Mouse (Mus musculus): ENCODE data around the gene Ube2s. TPM values are rescaled to one million over a fixed set of nuclear protein-coding genes. Genes with fewer than 3 reads are reported as not detected.

Gene Ube2s
- polyA plus RNA-seq, 1 experiment from 2014 or later, result 422 TPM

DNA sequence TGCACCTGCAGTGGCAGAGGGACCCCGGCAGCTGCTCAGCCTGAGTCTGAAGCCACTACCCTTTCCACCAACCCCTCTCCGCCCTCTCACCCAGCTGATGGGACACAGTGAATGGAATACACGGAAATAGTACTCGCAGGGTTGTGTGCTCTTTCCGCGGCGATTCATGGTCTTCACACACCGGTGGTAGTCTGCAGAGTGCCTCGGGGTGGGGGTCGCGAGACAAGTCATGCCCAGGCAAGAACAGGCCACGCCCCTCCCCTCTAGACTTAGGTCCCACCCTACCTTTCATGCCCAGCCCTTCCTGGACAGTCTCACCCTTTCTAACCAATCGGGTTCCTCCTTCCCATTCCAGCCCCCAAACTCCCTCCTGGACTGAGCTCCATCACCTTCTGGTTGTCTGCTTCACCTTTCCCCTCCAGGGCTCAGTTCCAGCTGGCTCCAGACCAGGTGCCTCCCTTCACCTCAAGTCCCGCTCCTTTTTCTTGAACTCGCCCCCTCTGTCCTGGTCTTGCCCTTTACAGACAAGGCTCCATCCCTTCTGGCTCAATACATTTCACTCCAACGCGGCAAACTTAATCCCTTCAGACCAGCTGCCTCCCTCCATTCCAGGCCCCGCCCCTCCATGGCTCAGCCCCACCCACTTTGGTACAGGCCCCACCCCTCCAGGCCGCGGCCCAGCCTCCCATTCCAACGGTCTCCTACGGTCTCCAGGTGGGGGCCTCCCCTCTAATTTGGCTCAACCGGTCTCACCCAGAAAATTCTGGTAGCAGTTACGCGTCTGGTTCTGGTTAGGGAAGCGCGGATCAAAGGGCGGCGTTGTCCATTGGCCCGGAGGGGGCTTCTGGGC lies 60.2 kb downstream of the Ube2s start:
- WGBS, result 3% methylated on average over 30 of the region's 30 CpGs

DNA sequence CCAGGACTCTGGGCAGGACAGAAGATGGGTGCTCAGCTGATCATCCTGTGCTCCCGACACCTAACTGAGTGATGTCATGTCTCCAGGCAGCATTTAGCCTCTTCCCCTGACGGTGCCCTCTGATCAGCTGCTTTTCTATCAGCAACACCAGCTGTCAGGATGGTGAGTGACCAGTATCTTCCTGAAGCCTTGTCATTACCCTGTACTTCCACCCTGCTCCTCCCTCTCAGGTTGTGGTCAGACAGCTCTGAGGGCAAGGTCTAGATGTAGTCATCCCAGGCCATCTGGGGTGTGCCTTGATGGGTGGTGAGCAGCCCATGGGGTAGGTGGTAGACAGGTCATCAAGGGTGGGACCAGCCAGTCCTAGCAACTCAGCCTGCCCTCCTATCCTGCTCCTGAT lies 63.2 kb downstream of the Ube2s start:
- Histone ChIP-seq H3K36me3 (ENCODE audit: control insufficient read depth, insufficient read depth, low read length) (peaks cover 2% of the 10 kb centered on the region), H3K9ac (ENCODE audit: low read length) (no peak overlapping the region), H3K27ac (ENCODE audit: low read depth, low read length) (no peak overlapping the region), H3K4me3 (ENCODE audit: low read depth, low read length) (no peak overlapping the region), H3K27me3 (ENCODE audit: control insufficient read depth, insufficient read depth, low read length) (no peaks in the 10 kb centered on the region), H3K4me1 (ENCODE audit: control insufficient read depth, insufficient read depth, low read length) (peaks cover 7% of the 10 kb centered on the region), H3K9me3 (ENCODE audit: control insufficient read depth, low read length) (no peaks in the 10 kb centered on the region), H3K4me2 (ENCODE audit: low read depth) (no peak overlapping the region)
- no peak for DNase-seq (ENCODE audit: low spot score)
- 83% methylated on average over 2 of the region's 2 CpGs for WGBS
- ATAC-seq (ENCODE audit: insufficient read depth, low FRiP score, low TSS enrichment), result no peak

More for the DNA sequence above, 60.2 kb downstream of the Ube2s start:
- ATAC-seq (ENCODE audit: insufficient read depth, low FRiP score, low TSS enrichment) (peak; percentile 69), DNase-seq (ENCODE audit: low spot score) (peak; percentile 69)
- Histone ChIP-seq H3K27me3 (ENCODE audit: control insufficient read depth, insufficient read depth, low read length) (no peaks in the 10 kb centered on the region), H3K4me2 (ENCODE audit: low read depth) (peak overlapping the region; percentile 39), H3K9ac (ENCODE audit: low read length) (no peak overlapping the region), H3K4me1 (ENCODE audit: control insufficient read depth, insufficient read depth, low read length) (peaks cover 7% of the 10 kb centered on the region), H3K27ac (ENCODE audit: low read depth, low read length) (no peak overlapping the region), H3K36me3 (ENCODE audit: control insufficient read depth, insufficient read depth, low read length) (no peaks in the 10 kb centered on the region; the same call in 1 of the 2 replicates), H3K9me3 (ENCODE audit: control insufficient read depth, low read length) (no peaks in the 10 kb centered on the region), H3K4me3 (ENCODE audit: low read depth, low read length) (peak overlapping the region; percentile 31)

DNA sequence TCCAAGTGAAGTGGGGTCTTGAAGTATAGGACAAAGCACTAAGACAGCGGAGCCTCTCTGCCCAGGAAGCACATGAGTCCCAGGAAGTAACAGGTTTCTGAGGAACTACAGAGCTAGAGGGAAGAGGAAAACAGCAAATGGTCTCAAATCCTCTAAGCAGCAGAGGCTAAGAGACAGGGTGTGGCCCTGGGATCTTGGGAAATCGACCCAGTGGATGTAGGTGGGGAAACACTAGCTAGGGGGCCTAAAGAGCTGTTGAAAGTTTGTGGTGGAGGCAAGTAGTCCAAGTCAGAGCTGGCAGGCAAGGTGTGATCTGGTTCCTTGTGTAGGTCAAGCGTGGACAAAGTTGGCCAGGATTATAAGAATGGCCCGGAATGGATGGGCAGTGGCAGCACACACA lies 64.1 kb downstream of the Ube2s start:
- Histone ChIP-seq H3K27ac (ENCODE audit: low read depth, low read length) (no peak overlapping the region), H3K4me2 (ENCODE audit: low read depth) (no peak overlapping the region), H3K4me1 (ENCODE audit: control insufficient read depth, insufficient read depth, low read length) (peaks cover 7% of the 10 kb centered on the region), H3K9ac (ENCODE audit: low read length) (no peak overlapping the region), H3K27me3 (ENCODE audit: control insufficient read depth, insufficient read depth, low read length) (no peaks in the 10 kb centered on the region), H3K9me3 (ENCODE audit: control insufficient read depth, low read length) (no peaks in the 10 kb centered on the region), H3K36me3 (ENCODE audit: control insufficient read depth, insufficient read depth, low read length) (peaks cover 2% of the 10 kb centered on the region), H3K4me3 (ENCODE audit: low read depth, low read length) (no peak overlapping the region)
- no peak for DNase-seq (ENCODE audit: low spot score)
- WGBS, result 77% methylated on average over 4 of the region's 4 CpGs
- no peak for ATAC-seq (ENCODE audit: insufficient read depth, low FRiP score, low TSS enrichment)

DNA sequence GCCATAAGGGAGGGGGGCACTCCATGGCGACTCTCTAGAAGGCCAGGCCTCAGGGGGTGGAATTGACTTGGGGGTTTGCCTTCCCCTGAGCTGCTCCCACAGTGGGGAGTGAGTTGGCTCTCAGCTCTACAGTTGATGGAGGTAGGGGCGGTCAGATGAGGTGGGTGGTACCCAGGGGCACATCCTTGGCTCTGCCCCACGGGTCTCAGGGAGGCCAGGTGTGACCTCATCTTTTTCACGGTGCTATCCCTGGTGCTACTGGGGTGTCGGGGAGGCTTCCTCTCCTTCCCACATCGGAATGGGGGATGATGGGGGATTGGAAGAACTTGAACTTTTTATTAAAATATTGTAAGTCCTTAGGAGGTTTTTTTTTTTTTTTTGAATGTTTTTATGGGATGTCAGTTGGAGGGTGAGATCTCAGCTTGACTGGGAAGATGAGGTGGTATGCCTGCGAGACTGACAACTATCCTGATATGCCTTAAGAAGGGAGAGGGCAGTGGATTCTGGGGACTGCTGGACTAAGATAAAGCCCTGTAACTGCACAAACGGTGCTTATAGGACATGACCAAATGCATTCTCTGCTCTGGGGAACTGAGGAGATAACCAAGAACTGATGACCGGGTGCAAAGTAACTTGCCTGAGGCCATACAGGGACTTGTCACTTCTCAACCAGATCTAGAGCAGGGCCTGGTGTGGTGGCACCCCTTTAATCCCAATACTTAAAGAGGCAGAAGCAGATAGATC lies 65.1 kb downstream of the Ube2s start:
- H3K9me3 ChIP-seq (ENCODE audit: control insufficient read depth, low read length), result no peaks in the 10 kb centered on the region
- WGBS, result 68% methylated on average over 9 of the region's 9 CpGs
- no peak for ATAC-seq (ENCODE audit: insufficient read depth, low FRiP score, low TSS enrichment)
- no peak overlapping the region for H3K4me3 ChIP-seq (ENCODE audit: low read depth, low read length)
- H3K27me3 ChIP-seq (ENCODE audit: control insufficient read depth, insufficient read depth, low read length), result no peaks in the 10 kb centered on the region
- no peak for DNase-seq (ENCODE audit: low spot score)
- peaks cover 10% of the 10 kb centered on the region for H3K4me1 ChIP-seq (ENCODE audit: control insufficient read depth, insufficient read depth, low read length)
- H3K36me3 ChIP-seq (ENCODE audit: control insufficient read depth, insufficient read depth, low read length), result peaks cover 5% of the 10 kb centered on the region
- no peak overlapping the region for H3K9ac ChIP-seq (ENCODE audit: low read length)
- H3K27ac ChIP-seq (ENCODE audit: low read depth, low read length), result 0 out of 2 replicates have a peak overlapping the region, but pooled peaks have one; percentile 20
- no peak overlapping the region for H3K4me2 ChIP-seq (ENCODE audit: low read depth)

DNA sequence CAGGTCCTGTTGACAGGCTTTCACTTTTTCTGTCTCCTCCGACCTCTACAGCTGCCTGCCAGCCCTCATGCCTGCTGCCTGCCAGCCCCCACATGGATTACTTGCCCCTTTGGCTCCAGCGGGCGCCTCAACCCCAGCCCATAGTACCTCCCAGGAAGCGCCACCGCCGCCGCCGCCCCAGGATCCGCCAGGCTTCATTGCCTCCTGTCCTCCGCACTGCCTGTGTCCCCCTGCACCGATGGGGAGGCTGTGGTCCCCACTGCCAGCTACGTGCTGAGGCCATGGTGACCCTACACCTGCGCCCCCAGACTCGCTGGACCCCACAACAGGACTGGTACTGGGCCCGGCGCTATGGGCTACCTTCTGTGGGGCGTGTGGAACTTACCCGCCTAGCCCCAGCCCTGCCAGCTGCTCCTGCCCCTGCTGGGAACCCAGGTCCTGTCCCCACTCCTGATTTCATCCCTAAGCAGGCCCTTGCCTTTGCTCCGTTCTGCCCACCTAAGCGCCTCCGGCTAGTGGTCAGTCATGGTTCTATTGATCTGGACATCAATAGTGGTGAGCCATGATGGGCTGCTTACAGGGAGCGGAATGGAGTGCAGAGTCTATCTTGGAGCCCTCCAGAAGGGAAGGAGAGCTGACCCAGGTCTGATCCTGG lies 65.9 kb downstream of the Ube2s start:
- Histone ChIP-seq H3K36me3 (ENCODE audit: control insufficient read depth, insufficient read depth, low read length) (peaks cover 7% of the 10 kb centered on the region), H3K4me1 (ENCODE audit: control insufficient read depth, insufficient read depth, low read length) (peaks cover 11% of the 10 kb centered on the region), H3K27me3 (ENCODE audit: control insufficient read depth, insufficient read depth, low read length) (no peaks in the 10 kb centered on the region), H3K27ac (ENCODE audit: low read depth, low read length) (no peak overlapping the region), H3K4me2 (ENCODE audit: low read depth) (no peak overlapping the region), H3K4me3 (ENCODE audit: low read depth, low read length) (no peak overlapping the region), H3K9ac (ENCODE audit: low read length) (no peak overlapping the region), H3K9me3 (ENCODE audit: control insufficient read depth, low read length) (no peaks in the 10 kb centered on the region)
- no peak for DNase-seq (ENCODE audit: low spot score)
- no peak for ATAC-seq (ENCODE audit: insufficient read depth, low FRiP score, low TSS enrichment)
- WGBS, result 90% methylated on average over 22 of the region's 22 CpGs

DNA sequence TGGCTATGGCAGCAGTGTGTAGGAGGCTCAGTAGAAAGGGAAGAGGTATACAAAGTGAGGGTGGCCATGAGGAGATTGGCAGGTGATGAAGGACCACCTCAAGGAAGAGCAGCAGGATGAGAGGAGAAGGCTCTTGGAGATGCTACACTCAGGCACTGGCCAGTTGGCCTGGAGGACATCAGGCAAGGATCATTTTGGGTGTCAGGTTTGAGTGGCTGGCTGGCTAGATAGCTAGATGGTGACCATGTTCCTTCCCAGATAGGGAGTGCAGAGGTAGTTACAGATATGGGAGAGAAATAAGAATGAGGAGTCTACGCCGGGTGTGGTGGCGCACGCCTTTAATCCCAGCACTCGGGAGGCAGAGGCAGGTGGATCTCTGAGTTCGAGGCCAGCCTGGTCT lies 67.5 kb downstream of the Ube2s start:
- H3K27me3 ChIP-seq (ENCODE audit: control insufficient read depth, insufficient read depth, low read length), result no peaks in the 10 kb centered on the region
- 91% methylated on average over 6 of the region's 6 CpGs for WGBS

More for the DNA sequence above, 67.5 kb downstream of the Ube2s start:
- Histone ChIP-seq H3K9ac (ENCODE audit: low read length) (no peak overlapping the region), H3K4me3 (ENCODE audit: low read depth, low read length) (no peak overlapping the region), H3K4me1 (ENCODE audit: control insufficient read depth, insufficient read depth, low read length) (peaks cover 17% of the 10 kb centered on the region), H3K36me3 (ENCODE audit: control insufficient read depth, insufficient read depth, low read length) (peaks cover 7% of the 10 kb centered on the region), H3K9me3 (ENCODE audit: control insufficient read depth, low read length) (no peaks in the 10 kb centered on the region), H3K4me2 (ENCODE audit: low read depth) (no peak overlapping the region), H3K27ac (ENCODE audit: low read depth, low read length) (no peak overlapping the region)
- ATAC-seq (ENCODE audit: insufficient read depth, low FRiP score, low TSS enrichment) (no peak), DNase-seq (ENCODE audit: low spot score) (no peak)

Other genes with a start within 250 kb of the Ube2s start
- gene Ptprh, start 208.5 kb downstream of the Ube2s start, polyA plus RNA-seq (2014; fragmentation: Nextera tagmentation; extraction: Ambion mirVana), result not detected in 2 replicates
- gene Tmem86b, start 181.2 kb downstream of the Ube2s start, polyA plus RNA-seq (2014; fragmentation: Nextera tagmentation; extraction: Ambion mirVana), result 1.5 and 2.1 TPM in 2 replicates
- gene Ppp6r1, start 153.6 kb downstream of the Ube2s start, polyA plus RNA-seq (2014; fragmentation: Nextera tagmentation; extraction: Ambion mirVana), result 6.0 and 6.7 TPM in 2 replicates
- gene Hspbp1, start 127.5 kb downstream of the Ube2s start, polyA plus RNA-seq (2014; fragmentation: Nextera tagmentation; extraction: Ambion mirVana), result 108 and 120 TPM in 2 replicates
- gene Brsk1, start 122.0 kb downstream of the Ube2s start, polyA plus RNA-seq (2014; fragmentation: Nextera tagmentation; extraction: Ambion mirVana), result 2.7 and 3.4 TPM in 2 replicates
- gene Tmem150b, start 87.3 kb downstream of the Ube2s start, polyA plus RNA-seq (2014; fragmentation: Nextera tagmentation; extraction: Ambion mirVana), result 0.17 TPM in 1 of 2 replicates, not detected in the other
- 80.6 and 87.0 TPM in 2 replicates for gene Kmt5c, start 72.5 kb downstream of the Ube2s start, polyA plus RNA-seq (2014; fragmentation: Nextera tagmentation; extraction: Ambion mirVana)
- 23.0 and 27.0 TPM in 2 replicates for gene Cox6b2, start 59.5 kb downstream of the Ube2s start, polyA plus RNA-seq (2014; fragmentation: Nextera tagmentation; extraction: Ambion mirVana)
- not detected in 2 replicates for gene Fam71e2, start 41.3 kb downstream of the Ube2s start, polyA plus RNA-seq (2014; fragmentation: Nextera tagmentation; extraction: Ambion mirVana)
- 0.16 TPM in 1 of 2 replicates, not detected in the other for gene Il11, start 29.7 kb downstream of the Ube2s start, polyA plus RNA-seq (2014; fragmentation: Nextera tagmentation; extraction: Ambion mirVana)
- not detected in 2 replicates for gene Tmem190, start 29.7 kb downstream of the Ube2s start, polyA plus RNA-seq (2014; fragmentation: Nextera tagmentation; extraction: Ambion mirVana)
- gene Tmem238, start 22.9 kb downstream of the Ube2s start, polyA plus RNA-seq (2014; fragmentation: Nextera tagmentation; extraction: Ambion mirVana), result 1.7 and 2.2 TPM in 2 replicates
- gene Rpl28, start 19.7 kb downstream of the Ube2s start, polyA plus RNA-seq (2014; fragmentation: Nextera tagmentation; extraction: Ambion mirVana), result 157 and 169 TPM in 2 replicates
- gene Shisa7, start 32.1 kb upstream of the Ube2s start, polyA plus RNA-seq (2014; fragmentation: Nextera tagmentation; extraction: Ambion mirVana), result 3.1 and 3.2 TPM in 2 replicates
- 2.4 and 2.5 TPM in 2 replicates for gene Isoc2b, start 57.7 kb upstream of the Ube2s start, polyA plus RNA-seq (2014; fragmentation: Nextera tagmentation; extraction: Ambion mirVana)
- gene Isoc2a, start 64.6 kb upstream of the Ube2s start, polyA plus RNA-seq (2014; fragmentation: Nextera tagmentation; extraction: Ambion mirVana), result 0.49 and 0.82 TPM in 2 replicates
- 0.29 TPM in 1 of 2 replicates, not detected in the other for gene Gm36210, start 93.9 kb upstream of the Ube2s start, polyA plus RNA-seq (2014; fragmentation: Nextera tagmentation; extraction: Ambion mirVana)
- 3.5 and 3.8 TPM in 2 replicates for gene Zfp628, start 102.6 kb upstream of the Ube2s start, polyA plus RNA-seq (2014; fragmentation: Nextera tagmentation; extraction: Ambion mirVana)
- gene Nat14, start 109.4 kb upstream of the Ube2s start, polyA plus RNA-seq (2014; fragmentation: Nextera tagmentation; extraction: Ambion mirVana), result 6.4 and 7.1 TPM in 2 replicates
- 2.8 and 3.3 TPM in 2 replicates for gene Ssc5d, start 113.2 kb upstream of the Ube2s start, polyA plus RNA-seq (2014; fragmentation: Nextera tagmentation; extraction: Ambion mirVana)
- gene Sbk2, start 151.8 kb upstream of the Ube2s start, polyA plus RNA-seq (2014; fragmentation: Nextera tagmentation; extraction: Ambion mirVana), result not detected in 2 replicates
- 0.09 TPM in 1 of 2 replicates, not detected in the other for gene Sbk3, start 158.6 kb upstream of the Ube2s start, polyA plus RNA-seq (2014; fragmentation: Nextera tagmentation; extraction: Ambion mirVana)
- 41.6 and 47.8 TPM in 2 replicates for gene Zfp579, start 183.6 kb upstream of the Ube2s start, polyA plus RNA-seq (2014; fragmentation: Nextera tagmentation; extraction: Ambion mirVana)
- 7.8 and 10.1 TPM in 2 replicates for gene Zfp524, start 201.8 kb upstream of the Ube2s start, polyA plus RNA-seq (2014; fragmentation: Nextera tagmentation; extraction: Ambion mirVana)
- gene Fiz1, start 202.1 kb upstream of the Ube2s start, polyA plus RNA-seq (2014; fragmentation: Nextera tagmentation; extraction: Ambion mirVana), result 50.2 and 50.6 TPM in 2 replicates
- gene Gm44973, start 202.9 kb upstream of the Ube2s start, polyA plus RNA-seq (2014; fragmentation: Nextera tagmentation; extraction: Ambion mirVana), result 0.36 and 1.1 TPM in 2 replicates
- 5.5 and 5.6 TPM in 2 replicates for gene Zfp865, start 207.8 kb upstream of the Ube2s start, polyA plus RNA-seq (2014; fragmentation: Nextera tagmentation; extraction: Ambion mirVana)
- gene Ccdc106, start 208.0 kb upstream of the Ube2s start, polyA plus RNA-seq (2014; fragmentation: Nextera tagmentation; extraction: Ambion mirVana), result 6.4 and 8.3 TPM in 2 replicates
- 0.50 TPM in 1 of 2 replicates, not detected in the other for gene 4632433K11Rik, start 221.5 kb upstream of the Ube2s start, polyA plus RNA-seq (2014; fragmentation: Nextera tagmentation; extraction: Ambion mirVana)
- gene Zfp784, start 225.9 kb upstream of the Ube2s start, polyA plus RNA-seq (2014; fragmentation: Nextera tagmentation; extraction: Ambion mirVana), result 2.7 and 3.2 TPM in 2 replicates
- 42.3 and 48.9 TPM in 2 replicates for gene Zfp580, start 238.9 kb upstream of the Ube2s start, polyA plus RNA-seq (2014; fragmentation: Nextera tagmentation; extraction: Ambion mirVana)
- 167 and 186 TPM in 2 replicates for gene U2af2, start 249.6 kb upstream of the Ube2s start, polyA plus RNA-seq (2014; fragmentation: Nextera tagmentation; extraction: Ambion mirVana)

Measured in neural tube, embryonic 11.5 days (tissue).